Mouse (Mus musculus): ENCODE data around the gene Gemin5.

Gemin5 gene

DNA sequence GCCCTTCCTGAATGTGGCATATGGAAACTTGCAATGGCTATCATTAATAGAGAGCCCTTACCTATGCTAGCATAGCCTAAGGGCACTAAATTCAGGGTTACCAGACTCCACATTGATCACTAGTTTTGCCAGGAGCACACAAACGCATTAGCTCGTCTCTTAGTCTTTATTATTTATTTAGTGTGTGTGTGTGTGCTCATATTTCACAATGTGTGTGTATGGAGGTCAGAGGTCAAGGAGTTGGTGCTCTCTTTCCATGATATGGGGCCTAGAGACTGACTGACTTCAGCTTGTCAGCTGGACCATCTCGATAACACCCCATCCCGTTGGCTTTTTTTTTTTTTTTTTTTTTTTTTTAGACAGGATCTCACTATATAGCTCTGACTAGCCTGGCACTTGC is 1.3 kb upstream of the Gemin5 start:
- no peak for DNase-seq

DNA sequence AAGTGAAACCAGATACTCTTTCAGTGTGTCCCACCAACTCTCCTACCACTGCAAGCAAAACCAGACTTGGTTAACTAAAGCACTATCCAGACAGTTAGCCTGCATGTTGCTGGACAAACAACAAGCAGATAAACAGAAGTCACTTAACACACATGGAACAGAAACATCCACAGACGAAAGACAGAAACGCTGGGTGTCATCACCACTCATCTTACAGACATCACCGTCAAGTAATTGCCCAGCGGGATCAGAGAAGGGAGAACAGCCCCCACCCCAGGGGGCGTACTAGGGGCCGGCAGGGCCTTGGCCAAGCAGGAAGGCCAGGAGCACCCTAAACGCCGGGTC is 545 bp downstream of the Gemin5 start:
- no peak for DNase-seq

DNA sequence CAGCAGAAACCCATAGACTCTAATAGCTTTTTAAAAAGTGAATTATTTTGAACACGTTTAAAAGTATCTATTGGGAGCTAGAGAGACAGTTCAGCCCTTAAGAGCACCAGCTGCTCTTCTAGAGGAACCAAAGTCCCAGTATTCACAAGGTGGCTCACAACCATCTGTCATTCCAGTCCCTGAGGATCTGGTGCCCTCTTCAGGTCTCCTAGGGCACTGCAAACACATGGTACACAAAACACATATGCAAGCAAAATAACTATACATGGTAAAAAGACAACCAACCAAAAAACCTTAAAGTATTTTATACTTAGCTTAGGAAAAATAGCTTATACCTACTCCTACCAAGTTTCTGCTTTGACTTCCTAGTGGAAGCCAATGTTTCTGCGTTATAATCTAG is 3.3 kb downstream of the Gemin5 start:
- peak; percentile 20 for DNase-seq

DNA sequence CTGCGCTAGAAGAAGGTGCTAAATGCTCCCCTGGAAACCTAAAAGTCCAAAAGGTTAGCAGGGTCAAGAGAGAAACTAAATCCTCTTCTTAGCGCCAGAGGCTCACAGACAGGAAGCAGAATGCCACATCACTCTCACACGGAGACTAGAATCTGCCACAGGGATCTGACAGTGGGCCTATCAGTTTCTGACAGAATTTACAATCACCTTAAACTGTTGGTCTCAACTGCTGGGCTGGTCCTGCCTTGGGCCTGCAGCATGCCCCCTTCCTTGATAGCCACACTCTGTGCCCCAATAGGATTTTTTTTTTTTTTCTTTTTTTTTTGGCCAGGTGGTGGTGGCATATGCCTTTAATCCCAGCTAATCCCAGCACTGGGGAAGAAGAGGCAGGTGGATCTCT is 11.5 kb downstream of the Gemin5 start:
- no peak for DNase-seq

DNA sequence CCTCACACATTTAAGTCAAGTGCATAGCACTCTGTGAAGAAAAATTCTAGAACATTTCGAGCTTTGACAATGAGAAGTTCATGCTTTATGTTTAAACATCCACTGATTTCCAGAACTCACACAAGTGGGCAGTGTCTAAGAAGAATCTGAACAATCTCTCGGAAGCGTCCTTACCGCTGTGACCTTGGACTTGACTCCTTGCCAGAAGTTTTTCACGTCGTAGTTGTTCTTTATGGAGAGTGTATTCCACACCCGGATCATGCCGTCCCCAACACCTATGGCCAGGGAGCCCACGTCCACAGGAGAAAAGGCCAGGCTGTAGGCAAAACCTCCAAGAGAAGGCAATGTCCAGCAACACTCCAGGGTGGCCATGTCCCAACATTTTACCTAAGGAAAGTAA is 12.9 kb downstream of the Gemin5 start:
- DNase-seq: no peak

DNA sequence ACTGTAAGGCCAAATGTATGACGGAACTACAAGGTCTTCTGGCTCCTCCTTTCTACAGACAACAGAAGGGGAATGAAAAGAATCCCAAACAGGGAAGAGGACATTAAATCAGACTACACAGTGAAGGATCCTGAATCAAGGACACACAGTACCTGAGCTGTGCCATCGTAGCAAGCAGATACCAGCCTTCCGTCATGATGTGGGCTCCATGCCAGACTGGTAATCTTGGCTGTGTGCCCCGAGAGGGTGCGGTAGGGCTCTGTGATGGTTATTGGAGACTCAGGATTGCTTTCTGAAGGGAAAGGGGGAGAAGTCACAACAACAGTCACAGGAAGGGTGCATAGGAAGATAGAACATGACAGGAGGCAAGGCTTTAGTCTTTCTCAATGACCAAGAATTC is 22.1 kb downstream of the Gemin5 start:
- DNase-seq: no peak

DNA sequence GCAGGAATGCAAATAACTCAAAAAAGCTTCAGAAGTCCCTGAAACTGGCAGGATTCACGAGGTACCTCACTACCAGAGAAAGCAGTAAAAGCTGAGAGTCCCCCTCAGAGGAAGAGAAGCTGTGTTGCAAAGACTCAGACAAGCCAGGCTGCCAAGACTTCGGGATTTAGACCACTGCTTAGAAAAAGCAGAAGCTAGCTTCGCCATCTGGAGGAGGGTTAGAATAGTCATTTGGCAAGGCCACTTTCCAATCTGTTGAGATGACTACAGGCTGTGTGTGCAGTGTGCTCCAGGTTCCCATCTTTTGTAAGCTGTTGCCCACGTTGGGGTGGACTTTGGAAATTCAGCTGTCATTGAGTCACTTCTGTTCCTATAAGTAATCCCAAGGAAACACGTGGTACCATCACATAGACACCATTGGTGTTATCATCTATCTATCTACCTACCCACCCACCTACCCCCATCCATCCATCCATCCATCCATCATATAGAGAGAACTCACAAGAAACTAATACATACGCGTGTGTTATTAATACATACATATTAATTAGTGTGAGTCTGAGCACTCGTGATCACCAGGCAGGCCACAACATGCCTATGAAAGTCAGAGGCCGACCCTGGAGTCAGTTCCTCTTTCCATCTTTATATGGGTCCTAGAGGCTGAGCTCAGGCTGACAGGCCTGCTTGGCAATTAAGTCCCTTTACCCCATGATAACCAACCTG is 24.5 kb downstream of the Gemin5 start:
- DNase-seq: no peak

DNA sequence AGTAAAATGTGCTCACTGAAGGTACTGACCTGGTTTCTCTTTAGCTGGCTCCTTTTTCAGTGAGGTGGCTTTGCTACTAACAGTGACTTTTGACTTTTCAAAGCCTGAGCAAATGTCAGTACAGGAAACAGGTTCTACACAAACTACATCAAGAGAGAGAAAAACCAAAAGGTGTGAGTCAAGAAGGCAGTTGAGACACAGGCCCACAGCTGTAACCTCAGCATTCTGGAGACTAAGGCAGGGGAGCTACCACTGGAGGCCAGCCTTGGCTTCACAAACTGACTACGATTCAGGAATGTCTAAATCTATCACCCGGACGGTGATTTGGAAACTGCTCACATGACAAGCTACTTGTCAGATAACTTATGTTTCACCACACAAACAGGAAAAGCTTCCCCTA is 28.9 kb downstream of the Gemin5 start:
- peak; percentile 44 to 56 for DNase-seq

DNA sequence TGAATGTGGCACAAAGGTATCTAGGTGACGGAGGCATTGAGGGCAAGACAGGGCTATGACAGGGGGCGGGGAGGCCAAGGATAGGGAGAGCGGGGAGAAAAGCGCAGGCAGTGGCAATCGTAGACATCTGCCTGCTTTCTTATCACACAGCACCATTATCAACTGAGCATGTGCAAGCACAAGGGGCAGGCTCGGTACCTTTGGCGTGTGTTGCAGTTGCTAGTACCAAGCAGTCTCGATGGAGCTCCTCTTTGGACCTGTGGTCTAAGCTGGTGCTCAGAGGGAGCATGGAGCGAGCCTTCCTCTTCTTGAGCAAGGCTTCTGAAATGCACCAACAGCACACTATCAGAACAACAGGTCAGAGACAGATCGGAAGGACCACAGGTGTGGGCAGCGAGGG is 29.5 kb downstream of the Gemin5 start:
- peak; percentile 45 to 52 for DNase-seq

DNA sequence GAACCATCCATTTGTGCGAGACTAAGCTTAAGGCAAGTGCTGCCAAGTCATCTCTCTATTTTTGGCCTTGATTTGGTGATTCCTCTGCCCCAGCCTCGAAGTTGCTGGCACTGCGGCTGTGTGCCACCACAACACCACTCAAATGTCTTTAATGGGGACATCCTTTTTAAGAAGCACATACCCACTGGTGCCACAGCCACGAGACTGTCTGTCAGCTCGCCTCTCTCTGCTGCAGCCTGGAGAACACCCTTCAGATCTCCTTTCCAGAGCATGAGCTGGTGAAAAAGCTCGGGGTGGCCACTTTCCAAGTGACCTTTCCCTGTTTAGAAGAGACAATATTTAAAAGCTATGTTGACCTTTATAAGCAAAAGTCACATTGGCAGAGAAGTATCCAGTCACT is 31.7 kb downstream of the Gemin5 start:
- no peak for DNase-seq

DNA sequence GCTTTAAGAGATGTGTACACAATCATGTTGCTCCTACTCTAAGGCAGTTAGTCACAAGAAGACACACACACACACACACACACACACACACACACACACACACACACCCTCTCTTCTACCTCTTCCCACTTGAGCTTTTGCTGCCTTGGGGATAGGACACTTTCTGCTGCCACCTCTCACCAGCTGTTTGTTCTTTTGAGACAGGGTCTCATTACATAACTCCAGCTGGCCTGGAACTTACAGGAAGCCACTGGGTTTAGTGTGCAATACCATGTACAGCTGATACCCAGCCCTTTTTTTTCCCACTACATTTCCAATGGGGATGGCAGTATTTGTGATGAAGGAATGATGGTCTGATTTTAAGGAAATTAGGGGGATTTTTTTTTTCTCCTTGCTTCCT is 33.0 kb downstream of the Gemin5 start:
- DNase-seq: no peak

DNA sequence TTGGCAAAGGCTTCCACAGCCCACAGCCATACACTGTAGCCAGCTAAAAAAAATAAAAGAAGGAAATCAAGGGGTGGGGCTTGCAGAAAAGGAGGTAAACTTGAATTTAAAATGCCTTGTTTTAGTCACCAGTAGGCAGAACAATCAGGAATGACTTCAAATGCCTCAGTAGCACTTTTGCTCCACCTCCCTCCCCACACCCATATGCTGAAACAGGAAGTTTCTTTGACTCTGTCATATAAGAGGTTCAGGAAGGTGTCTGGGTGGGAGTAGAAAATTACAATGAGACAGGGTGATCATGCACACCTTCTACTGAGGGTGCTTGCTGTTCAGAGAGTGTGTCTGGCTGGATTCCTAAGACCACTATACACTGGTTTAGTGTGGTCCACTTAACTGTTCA is 33.5 kb downstream of the Gemin5 start:
- peak; percentile 28 to 49 for DNase-seq

DNA sequence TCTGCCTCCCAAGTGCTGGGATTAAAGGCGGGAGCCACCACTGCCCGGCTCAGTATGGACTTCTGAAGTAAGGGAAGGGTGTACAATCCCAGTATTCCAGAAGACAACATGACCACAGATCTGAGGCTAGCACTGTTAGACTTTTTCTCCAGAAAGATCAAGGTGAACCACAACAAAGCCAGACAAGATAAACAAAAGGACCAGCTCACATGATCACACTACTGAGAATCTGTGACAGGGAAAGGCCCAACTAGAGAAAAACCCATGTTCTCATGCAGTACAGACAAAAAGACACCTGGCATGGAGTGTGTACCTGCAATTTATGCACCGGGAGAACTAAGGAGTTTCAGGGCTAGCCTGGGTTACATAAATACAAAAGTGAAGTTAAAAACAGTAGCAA is 36.3 kb downstream of the Gemin5 start:
- no peak for DNase-seq

DNA sequence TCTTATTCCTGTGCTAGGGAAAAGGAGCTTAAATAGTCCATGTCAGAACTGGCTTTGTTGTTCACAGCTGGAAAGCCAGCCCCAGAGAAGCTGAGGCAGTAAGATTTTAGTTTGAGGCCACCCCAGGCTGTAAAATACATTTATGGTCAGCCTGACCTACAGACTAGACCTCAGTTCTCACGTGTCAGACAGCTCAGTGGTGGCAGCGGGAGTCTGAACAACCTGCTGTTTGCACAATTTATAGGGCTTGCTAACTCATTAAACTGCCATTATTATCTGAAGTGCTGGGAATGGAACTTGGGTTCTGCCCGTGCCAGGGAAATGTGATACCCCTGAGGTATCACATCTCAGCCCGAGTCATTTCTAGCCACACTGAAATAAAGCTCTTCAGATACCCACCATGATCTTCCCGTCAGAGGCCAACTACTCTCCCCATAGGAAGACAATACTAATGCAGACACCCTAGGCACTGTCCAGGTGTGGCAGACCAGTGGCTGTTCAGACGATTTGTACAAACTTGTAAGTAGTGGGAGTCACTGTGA is 39.0 kb downstream of the Gemin5 start:
- DNase-seq: no peak

DNA sequence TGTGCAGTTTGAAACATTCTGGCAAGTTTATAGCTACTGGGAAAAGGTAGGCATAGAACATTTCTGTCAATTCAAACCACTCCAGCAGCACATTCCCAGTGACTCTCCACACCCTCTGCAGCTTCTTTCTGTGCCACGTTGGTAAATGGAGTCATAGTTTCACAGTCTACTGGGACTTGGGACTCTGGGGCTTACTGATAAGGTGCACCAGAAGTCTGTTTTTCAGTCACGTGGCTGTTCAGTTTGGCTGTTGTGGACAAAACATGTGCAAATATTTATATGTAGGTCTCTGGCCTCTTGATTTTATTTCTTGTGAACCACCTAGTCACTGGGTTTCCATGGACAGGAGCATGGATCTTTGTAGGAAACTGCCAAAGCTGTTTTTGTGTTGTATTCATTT is 40.8 kb downstream of the Gemin5 start:
- DNase-seq: no peak

DNA sequence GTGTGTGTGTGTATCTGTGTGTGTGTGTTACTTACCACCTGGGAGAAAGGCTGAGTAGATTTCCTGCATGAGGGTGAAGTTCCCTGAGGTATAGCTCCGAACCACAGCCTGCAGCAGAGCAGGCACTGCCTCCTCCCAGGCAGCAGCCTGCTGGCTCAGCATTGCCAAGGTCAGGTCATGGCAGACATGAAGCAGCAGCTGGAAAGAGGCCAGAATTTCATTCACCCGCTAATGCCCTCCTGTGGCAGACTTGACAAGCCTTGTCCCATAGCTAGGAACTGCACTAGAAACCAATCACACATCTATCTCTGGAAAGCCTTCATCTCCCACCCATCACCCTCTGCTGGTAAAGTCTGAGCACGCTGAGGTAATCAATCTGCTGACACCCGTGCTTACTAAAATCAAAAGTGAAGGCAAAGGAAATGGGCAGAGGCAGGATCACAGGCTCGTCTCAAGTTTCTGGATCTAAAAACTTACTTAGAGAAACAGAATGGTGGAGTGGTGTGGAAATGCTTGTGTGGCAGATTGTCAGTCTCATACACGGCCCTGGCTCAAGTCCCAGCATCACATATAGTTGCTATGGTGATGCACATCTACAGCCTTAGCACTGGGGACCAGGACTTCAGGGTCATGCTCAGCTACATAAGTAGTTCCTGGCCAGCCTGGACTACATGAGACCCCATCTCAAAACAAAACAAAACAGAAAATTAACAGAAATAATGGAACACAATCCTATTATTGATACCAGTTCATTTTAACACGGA is 41.8 kb downstream of the Gemin5 start:
- no peak for DNase-seq

DNA sequence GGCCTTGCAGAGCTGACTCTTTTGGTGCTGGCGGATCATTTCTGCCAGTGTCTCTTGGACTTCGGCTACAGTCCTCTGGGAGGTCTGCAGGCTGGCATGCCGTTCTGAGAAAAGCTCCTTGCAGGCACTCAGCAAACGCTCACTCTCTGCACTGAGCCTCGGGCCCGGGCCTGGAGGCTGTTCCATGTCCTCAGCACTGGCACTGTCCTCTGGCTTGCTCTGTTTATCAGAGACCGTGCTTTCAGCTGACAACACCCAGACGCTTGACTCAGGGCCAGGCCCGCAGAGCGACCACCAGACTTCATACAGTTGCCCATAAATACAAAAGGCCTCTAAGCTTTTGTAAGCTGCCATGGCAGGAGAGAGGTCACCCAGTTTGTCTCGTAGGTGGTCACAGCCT is 43.3 kb downstream of the Gemin5 start:
- DNase-seq: no peak

DNA sequence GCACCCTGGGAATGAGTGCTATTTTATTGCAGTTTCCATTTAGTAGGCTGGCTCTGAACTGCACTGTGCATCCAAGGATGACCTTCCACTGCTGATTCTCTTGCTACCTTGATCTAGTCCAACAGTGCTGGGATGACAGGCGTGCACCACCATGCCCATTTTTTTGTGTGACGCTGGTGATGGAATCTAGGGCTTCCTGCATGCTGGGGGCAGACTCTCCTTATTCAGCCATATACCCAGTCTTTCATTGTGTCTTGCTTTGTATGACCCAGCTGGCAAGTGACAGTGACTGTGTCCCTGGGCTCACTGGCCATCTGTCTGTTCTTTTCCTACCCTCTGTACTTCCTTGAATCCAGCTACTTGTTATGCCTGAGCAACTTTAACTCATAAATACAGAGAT is 44.6 kb downstream of the Gemin5 start:
- DNase-seq: no peak

DNA sequence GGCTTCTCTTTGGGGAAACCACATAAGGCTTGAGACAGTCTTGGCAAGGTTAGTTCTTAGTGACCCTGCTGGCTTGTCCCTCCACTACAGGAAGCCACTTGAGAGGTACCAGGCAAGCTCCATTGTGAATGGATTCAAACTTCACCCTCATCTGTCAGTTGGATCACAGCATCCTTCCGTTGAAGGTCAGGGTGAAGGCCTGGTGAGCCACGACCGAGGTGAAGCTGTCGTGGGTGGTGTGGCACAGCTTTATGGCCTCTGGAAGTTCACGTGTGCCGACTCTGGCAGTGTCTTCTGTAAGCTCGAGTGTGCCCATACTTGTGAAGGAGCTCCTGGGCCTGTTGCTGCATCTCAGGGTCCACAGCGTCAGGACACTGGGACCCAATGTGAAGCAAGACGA is 47.0 kb downstream of the Gemin5 start:
- DNase-seq: no peak

DNA sequence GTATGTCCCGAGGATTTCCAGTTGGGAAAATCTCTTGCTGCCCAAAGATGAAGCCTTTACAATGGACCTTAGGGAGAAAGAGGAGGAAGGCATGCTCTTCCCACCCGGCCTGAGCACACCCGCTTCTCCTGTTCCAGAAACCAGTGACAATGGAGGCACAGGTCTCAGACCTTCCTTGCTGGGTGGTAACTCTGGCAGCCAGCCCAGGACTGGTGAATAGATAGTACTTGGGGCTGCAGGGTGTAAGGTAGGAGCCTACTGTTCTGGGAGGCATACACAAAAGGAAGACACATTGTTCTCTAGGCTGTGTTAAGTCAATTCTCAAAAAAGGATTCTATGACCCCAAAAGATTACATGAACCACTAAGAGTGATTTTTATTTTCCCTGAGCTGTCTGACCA is 47.7 kb downstream of the Gemin5 start:
- DNase-seq: no peak

DNA sequence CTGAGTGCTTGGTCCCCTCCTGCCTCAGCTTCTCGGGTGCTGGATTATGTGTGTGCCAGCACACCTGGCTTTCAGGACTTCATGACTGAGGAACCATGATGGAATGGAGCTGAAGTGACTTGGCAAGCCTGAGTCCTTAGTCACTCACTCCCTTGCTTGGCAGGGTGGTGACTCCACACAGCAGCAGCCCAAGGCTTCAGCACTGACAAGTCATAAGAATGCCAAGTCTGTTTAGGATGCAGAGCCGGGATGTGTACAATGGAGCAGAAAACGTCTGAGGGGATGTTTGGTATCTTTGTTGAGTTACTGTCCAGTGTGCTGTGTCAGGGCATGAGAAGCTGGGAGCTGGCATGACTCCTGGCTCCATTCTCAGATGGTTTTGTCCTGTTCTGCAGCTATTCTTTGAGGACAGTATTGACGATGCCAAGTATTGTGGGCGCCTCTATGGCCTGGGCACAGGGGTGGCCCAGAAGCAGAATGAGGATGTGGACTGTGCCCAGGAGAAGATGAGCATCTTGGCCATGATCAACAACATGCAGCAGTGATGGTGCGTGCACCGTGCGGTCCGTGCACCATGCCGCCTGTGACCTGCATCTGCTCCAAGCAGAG is 51.2 kb downstream of the Gemin5 start:
- DNase-seq: no peak

DNA sequence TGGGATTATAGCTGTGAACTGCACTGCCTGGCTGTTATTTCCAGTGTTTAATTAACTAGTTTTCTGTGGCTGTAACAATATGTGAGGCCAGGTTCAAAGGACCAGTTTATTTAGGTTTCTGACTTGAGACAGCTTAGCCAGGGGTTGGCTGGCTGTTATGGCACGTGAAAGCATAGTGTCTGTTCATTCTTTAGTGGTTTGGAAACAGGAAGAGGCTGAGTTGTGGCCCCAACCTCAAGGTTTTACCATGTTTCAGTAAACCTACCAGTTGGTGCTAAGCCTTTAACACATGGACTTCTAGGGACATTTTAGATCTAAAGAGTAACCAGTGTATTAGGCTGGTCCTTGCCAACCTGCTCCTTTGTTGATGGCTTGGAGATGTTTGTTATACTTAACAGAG is 51.8 kb downstream of the Gemin5 start:
- no peak for DNase-seq

DNA sequence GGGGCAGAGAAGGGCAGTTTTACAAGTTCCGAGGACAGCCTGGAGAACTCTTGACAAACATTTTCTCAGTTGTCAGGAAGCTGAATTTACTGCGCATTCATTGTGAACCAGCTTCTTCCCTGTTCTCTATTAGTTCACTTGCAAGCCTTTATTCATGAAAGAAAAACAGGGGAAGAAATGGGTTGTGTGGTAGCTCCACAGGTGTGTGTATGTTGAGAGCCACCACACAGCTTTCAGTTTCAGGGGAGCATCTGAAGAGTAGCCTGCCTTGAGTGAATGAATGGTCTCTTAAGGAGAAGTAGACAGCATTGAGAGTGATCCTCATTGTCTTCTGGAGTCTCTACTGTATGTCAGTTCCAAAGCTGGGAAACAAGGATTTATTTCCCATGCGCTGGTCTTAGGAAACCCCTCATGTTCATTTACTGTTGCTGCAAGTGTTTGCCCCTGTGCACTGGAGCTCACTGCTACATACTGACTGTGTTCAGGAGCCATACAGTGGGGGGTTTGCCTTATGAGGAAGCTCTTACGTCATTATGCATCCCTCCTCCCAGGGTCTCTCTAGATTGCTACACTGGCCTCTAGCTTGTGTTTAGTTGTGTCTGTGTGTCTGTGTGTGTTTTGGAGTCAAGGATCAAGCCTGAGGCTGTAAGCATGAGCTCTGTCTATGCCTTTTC is 60.5 kb downstream of the Gemin5 start:
- DNase-seq: no peak

DNA sequence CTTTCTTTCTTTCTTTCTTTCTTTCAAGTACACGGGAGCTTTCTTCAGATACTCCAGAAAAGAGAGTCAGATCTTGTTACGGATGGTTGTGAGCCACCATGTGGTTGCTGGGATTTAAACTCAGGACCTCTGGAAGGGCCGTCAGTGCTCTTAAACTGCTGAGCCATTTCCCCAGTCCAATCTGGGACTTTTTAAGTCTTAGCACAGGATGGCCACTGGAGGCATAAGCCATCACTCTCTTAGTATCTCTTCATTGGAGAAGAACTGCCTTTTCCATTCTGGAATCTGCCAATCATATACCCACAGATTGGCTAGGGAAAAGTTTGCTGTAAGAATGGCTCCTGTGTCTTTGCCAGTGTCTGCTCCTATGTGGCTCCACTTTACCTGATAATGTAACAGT is 61.3 kb downstream of the Gemin5 start:
- no peak for DNase-seq

Measured in thymus, postnatal 36 days (tissue).